Mouse (Mus musculus) neural tube, embryonic 10.5 days (tissue): ENCODE measurements around the gene Pik3ca.

Source experiments
- DNase-seq: peaks from one replicate; pipeline ENCODE4 v3.0.0-alpha.2; 2017; ENCODE audit warnings: low spot score; ENCODE audit errors: extremely low spot score

Gene Pik3ca

DNA sequence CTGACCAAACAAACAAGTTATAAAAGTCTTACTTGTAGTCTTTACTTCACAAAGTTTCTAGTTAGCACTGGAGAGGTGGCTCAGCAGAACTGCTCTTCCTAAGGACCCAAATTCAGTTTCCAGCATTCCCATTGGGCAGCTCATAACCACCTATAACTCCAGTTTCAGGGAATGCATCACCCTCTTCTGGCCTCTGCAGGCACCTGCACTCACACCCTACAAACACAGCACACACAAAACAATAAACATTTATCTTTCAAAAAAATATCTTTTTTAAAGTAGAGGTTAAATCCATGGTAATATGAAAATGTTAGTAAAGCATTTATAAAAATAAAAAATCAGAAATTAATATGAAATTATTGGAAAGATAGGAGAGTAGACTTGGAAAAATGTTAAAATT is 44.2 kb downstream of the Pik3ca start:
- no peak for DNase-seq

DNA sequence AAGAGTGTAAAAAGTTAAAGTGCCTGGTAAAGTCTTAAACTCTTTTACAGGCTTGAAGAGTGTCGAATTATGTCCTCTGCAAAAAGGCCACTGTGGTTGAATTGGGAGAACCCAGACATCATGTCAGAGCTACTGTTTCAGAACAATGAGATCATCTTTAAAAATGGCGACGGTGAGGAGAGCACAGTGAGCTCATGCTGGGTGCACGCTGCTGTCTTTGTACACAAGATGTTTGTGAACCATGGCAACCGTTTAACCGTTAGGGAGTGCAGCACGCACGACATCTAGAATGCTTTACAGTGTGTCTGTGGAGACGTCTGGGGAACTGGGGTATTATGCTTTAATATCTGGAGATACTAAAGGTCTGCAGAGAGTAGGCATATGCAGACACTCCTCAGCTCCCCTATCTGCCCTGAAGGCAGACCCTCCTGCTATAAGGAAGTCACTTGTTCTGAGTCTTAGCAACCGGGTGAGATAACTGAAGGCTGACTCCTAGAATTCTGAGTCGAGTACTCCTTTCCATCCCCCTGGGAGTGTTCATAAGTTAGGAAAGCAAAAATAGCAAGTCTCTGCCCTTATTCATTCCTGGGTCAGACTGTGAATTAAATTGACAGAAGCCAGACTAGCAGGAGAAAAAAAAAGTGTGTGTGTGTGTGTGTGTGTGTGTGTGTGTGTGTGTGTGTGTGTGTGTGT is 57.0 kb downstream of the Pik3ca start:
- no peak for DNase-seq

DNA sequence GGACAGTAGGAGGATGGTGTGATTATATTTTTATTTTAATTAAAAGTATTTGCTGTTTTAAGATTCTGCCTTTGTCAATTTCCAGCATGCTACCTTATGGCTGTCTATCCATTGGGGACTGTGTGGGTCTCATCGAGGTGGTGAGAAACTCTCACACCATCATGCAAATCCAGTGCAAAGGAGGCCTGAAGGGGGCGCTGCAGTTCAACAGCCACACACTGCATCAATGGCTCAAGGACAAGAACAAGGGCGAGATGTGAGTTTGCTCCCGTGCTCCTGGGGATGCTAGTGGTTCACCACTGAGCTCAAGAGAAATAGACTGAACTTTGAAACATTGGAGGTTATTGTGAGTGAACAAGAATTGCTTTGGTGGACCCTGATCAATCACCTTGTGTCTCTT is 62.3 kb downstream of the Pik3ca start:
- peak; percentile 36 for DNase-seq

DNA sequence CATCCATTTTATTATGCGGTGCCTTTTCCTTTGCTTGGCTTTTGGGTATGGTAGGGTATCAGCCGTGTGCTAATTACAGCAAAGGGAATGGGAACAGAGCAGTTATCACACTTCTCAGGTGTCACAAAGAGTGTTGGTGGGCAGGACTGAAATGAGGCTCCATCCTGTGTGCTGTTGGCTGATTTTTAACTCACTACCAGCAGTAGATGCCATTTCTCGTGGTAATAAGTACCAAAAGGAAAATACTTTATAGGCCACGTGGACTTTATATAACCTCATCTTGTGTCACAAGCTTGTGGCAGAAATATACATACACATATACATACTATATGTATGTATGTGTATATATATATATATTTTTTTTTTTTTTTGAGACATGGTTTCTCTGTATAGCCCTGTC is 69.8 kb downstream of the Pik3ca start:
- DNase-seq: no peak

DNA sequence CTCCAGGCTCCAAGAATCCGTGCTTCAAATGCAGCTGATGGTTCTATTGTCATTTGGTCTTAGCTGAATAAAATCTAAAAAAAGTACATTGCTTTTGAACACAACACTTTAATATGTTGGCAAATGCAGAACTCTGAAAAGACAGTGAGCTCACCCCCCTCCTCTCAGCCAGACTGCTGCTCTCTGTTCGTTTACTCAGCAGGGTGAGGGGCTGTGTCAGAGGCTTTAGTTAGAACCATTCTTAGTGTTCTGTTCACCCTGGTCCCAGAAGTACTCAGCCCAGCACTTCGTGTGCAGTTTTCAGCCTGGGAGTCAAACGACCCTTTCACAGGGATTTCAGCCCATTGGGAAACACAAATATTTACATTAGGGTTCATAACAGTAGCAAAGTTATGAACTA is 70.9 kb downstream of the Pik3ca start:
- no peak for DNase-seq

DNA sequence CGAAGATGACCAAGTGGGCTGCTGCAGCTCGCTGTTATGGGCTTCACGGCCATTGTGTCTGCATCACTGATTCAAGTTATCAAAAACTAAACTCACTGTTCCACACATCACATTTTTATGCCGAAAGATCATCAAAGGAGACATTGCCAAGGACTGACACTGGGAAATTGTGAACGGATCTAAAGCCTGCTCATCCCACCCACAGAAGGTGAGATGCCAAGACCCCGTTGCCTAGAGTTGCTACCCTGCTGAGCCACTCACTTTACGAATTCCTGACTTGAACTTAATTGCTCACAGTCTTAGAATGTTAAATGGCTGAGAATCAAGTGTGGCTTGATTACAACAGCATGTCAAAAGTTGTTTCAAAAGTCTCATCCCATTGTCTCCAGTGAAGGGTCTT is 73.0 kb downstream of the Pik3ca start:
- DNase-seq: no peak

DNA sequence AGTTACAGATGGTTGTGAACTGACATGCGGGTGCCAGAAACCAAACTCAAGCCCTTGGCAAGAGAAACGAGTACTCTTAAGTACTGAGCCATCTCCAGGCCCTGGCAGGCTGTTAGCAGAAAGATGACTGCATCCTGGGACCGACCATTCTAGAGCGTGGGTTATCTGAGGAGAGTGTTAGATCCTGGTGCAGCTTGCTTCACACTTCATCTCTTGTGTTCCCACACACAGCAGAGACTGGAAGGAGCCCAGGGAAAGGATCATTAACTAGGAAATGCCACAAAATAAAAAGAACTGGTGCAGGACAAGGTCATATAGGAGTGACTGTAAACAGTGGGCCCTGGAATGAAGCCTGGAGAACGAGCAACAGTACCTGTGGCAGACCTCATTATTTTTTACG is 73.6 kb downstream of the Pik3ca start:
- DNase-seq: no peak

DNA sequence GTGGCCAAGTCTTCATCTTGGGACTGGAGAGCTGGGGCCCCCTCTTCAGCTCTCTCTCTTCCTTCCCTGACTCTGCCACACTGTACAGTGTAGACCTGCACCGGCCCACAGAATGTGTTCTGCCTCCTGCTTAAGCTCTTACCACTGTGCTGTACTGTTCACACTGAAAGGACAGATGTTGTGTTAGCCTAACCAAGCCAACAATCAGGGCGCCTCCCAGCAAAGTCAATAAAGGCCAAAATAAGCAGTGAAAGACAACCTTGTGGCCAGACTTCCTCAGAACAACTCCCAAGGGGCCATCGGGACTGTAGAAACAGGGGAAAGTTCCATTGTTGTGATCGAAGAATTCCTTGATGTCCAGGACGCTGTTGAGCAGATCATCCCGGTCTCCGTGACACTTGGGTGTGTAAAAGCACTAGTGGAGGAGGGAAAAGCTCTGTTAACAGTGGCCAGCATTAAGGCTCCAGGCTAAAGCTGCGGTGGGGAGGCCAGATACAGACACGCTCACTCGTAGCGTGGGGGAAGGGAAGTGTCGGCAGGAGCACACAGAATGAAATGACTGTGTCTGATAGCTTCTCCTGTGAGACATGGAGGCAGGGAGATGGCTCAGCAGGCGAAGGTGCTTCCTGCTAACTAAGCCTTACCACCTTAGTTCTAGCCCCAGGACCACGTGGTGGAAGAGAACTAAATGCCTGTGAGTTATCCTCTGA is 74.9 kb downstream of the Pik3ca start:
- DNase-seq: no peak

DNA sequence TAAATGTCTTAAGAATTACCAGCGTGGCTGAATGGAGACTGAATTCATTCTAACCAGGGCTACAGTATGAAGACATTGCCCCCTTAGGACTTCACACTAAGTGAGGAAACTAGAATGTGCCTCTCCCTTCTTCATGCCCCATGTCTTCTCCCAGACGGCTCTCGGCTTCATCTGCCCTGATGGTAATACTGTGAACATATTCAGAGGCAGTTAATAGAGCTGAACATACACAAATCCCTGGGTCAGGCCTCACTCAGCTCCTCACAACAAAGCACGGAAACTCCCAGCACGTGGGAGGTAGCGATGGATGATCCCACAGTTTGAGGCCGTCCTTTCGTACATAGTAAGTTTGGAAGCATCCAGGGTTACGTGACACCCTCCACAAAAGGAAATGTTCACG is 75.7 kb downstream of the Pik3ca start:
- no peak for DNase-seq

DNA sequence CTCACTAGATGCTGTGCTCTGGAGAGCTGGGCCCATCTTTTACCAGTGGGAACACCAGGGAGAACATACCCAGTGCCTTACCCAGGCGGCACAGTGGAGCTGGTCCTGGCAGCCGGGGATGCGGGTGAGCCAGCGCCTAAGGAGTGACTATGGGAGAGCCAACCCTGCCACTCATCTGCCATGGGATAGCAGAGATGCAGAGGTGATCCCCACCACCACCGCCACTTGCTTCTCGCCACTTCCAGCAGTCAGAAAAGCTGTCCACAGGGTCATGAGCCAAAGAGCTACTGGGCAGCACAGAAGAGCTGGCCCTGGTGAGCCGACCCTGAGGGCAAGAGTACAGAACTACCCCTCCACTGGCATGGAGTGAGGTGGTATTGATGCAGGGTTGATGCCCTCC is 82.5 kb downstream of the Pik3ca start:
- no peak for DNase-seq

DNA sequence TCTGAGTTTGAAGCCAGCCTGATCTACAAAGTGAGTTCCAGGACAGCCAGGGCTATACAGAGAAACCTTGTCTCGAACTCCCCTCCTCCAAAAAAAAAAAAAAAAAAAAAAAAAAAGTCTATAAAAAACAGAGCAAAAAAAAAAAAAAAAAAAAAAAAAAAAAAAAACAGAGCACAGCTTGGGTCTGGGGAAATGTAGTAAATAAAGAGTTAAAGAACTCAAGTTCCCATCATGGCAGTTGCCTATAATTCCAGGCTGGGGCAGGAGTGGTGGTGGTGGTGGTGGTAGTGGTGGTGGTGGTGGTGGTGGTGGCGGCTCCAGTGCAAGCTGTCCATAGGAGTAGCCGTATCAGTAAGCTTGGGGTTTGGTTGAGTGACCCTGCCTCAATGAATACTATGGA is 85.6 kb downstream of the Pik3ca start:
- no peak for DNase-seq

DNA sequence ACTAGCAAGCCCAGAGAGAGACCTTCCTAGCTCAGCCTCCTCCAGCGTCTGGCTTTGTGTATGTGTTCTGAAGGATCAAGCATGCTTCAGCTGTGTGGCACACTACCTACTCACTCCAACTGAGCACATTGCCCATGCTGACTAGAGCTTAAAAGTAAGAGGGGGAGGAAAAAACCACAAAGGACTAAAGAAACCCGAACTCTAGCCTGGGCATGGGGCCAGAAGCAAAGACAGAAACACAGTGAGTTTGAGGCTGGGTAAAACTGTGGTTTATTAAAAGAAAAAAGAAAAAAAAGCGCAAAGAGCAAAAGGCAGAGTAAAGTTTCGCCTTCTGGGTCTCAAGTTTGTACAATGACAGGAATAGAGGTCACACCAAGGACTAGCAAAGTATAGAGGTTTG is 89.1 kb downstream of the Pik3ca start:
- DNase-seq: no peak

DNA sequence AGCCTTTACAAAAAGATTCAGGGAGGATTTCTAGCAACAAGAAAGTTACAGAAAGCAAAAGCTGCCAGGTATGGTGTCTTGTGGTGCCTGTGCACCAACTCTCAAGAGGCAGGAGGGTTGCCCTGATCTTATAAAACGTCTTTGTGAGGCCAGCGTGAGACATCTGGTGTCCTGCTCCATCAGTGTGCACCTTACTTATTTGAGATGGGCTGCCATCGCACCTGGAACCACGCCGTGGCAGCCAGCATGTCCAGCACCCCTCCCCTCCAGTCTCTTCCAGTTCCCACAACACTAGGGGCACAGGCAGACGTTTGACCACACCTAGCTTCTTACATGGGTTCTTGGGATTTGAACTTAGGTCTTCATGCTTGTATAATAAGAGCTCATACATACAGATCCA is 90.7 kb downstream of the Pik3ca start:
- DNase-seq: no peak

DNA sequence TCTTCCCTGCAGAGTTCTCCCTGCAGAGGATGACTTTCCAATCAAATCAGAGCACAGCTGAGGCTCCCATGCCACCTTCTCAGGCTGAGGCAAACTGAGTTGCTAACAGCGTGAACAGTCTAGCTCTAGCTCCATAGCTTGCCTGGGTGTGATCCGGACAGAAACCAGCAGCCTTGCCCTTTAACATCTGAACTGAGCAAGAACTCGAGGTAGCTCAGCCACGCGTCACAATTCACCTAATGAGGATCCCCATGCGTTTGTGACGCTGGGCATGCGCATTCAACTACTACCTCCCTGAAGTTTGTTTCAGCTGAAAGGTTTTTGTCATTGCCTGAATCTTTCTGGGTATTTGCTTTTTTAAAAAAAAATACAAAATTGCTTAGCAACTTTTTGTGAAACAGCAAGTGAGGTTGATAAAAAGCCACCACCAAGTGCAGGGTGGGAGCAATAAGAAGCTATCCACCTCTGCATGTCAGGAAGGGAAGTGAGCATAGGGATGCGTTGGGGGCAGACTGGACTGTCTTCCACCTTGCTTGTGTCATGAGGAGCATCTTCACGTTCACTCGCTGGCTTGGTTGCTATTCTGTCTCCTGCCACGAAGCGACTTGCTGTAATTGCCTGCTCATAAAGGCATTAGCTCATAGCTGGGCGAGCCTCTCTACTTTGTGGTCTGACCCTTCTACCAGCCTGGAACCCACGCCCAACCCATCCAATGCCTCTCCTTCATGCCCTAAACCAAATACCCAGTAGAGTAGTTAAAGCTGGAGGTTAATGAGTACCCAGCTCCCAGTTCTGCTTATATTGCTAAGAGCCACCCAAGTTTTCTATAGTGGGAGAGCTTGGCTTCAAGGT is 92.8 kb downstream of the Pik3ca start:
- no peak for DNase-seq

DNA sequence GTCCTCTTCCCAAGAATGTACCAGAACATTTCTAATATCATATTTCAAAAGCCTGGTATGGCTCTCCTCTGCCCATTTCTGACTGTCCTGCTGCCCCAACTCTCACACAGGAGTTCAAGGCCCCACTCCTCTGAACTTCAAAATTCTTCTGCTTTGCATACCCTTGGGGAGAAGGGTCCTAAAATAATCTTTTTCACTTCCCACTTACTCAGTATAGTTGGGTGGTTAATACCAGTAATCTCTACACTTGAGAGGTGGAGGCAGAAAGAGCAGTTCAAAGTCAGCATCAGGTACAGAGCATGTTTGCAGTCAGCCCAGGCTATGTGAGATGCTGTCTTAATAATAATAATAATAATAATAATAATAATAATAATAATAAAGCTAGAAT is 93.5 kb downstream of the Pik3ca start:
- no peak for DNase-seq

DNA sequence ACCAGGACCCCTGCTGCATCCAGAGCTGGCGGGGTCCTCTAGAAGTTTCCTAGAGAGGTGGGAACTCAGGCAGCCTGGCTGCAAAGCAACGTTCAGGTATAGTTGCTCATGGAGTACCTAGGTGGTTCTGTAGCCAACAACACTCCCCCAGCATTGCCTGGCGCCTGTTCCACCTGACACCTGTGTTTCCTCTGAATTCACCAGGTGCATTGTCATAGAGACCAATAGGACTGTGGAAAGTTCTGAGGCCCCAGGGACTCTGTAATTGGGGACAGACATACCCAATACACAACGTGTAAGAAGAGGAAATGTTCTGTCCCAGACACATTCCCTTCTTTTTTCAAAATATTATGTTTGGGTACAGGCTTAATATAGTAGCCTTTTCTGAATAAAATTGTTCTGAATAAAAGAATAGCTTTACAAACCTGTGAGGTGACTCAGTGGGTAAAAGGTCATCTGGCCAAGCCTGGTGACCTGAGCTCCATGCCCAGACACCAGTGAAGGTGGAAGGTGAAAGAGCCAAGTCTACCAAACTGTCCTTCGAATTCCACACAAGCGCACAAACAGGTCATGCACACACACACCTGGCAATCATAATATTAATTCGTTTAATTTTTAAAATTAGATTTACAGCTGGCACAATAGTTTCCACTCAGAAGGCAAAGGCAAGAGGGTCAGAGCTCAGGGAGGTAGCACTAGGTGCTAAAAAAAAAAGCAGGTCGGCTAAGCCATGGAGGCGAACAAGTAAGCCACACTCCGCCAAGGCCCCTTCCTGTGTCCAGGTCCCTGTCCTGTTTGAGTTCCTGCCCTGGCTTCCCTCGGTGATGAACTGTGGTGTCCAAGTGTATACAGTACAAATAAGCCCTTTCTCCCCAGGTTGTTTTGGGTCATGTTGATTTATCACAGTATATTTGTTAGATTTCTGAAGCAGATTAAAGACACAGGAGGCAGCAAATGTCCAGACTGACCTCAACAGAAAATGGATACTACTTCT is 94.9 kb downstream of the Pik3ca start, which contains the start of gene Kcnmb3:
Kcnmb3 (minus strand) TSS at position 135 of the 994 bp plus-strand sequence.
- no peak for DNase-seq

DNA sequence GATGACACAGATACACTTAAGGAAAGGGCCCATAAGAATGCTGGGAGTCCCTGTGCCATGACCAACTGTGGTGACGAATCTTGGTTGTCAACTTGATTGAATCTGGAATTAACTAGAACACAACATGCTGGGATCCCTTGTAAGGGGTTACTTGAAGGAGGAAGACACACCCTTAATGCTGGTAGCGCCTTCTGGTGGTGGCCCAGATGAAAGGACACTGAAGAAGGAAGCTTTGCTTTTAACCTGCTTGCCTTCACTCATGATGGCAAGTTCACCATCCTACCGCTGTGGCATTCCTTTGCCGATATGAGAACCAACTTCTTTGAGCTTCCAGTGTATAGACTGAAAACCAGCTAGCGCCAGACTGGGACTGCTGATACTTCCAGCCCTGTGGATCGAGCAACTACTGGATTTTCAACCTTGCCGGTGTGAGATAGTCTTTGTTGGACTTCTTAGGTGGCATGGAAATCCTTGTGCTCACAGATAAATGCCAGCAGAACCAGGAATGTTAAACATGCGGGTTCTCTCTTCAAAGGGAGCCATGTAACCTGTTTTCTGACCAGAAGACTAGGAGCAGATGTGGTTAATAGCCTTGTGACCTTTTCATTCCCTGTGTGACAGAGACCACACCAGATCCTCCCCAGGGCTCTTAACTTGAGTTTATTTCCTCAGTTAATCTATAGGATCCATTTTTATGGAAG is 97.1 kb downstream of the Pik3ca start:
- no peak for DNase-seq

DNA sequence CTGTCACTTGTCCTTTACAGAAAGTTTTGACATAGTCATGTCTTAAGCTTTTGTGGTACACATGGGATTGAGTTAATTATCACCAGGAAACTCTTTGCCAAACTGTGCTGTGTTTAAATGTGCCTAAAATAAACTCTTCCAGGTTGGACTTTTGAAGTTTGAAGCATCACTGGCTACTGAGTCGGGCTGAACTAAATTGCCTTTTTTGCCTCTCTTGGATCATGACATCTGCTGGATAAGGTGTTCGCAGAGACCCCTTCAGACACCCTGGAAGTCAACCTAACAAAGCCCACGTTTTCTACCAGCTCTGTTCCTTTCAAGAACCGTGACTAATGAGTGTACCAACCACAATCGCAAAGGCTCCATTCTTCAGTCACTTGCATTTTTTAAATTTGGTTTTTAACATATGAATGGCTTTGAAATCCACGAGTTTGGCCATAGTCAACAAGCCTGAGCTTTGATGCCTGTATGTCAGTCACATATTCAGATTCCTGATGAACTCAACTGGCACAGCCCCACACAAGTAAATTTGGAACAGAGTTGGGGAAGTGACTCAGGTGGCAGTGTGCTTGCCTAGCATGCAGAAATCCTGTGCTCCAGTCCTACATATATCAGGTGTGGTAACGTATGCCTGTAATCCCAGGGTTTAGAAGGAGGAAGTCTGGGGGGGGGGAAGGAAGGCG is 97.8 kb downstream of the Pik3ca start:
- DNase-seq: no peak

DNA sequence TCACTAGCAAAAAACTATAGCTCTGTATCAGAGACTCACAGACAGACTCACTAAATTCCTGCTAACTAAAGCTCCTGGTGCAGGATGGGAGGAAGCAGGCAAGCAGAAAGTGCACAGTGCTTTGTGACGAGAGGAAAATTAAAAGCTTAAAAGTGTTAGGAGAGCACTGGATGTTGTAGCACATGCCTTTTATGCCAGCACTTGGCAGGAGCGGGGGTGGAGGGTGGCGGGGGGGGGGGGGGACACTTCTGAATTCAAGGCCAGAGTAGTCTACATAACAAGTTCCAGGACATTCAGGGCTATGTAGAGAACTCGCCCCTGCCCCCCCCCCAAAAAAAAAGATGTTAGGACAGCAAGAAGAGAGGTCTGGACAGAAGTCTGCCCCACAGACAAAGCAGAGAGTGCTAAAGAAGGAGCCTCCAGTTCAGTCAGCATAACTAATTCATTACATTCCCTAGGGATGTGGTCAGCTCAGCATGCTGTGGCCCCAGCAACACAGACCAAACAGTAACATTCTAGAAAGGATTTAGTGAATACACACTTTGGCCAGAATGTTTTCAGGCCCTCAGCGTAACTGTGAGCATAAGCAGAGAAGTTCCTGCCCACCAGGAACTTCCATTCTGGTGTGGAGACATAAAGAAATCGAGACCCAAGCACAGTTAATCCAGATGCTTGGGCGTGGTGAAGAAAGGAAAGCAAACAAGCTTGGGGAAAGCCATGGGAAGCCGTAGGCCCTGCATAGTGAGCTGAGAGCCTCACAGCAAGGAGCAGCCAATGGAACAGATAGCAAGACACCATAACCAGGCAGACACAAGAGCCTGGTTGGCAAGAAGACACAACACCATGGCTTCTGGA is 98.6 kb downstream of the Pik3ca start:
- DNase-seq: no peak
